Mouse (Mus musculus): ENCODE measurements around the gene Synj2. TPM values are rescaled to one million over a fixed set of nuclear protein-coding genes. Genes with fewer than 3 reads are reported as not detected.
A peak's percentile ranks its signal among the peaks of the same experiment; 100 is the strongest.

Synj2 gene
- polyA plus RNA-seq, 1 experiment from 2014 or later: 3.5 TPM

GRCm38 (mm10) chr17:5998235-5998500 lies 57.1 kb downstream of the Synj2 start:
- ATAC-seq: no peak
- peaks cover 8% of the 10 kb centered on the region; the same call in 1 of the 2 replicates for H3K4me1 ChIP-seq (ENCODE audit: control insufficient read depth, insufficient read depth, low read length)
- H3K9me3 ChIP-seq (ENCODE audit: control insufficient read depth, low read length): no peaks in the 10 kb centered on the region
- no peak overlapping the region for H3K4me3 ChIP-seq (ENCODE audit: low read length)
- no peak overlapping the region for H3K27ac ChIP-seq (ENCODE audit: low read length)
- H3K9ac ChIP-seq (ENCODE audit: low read depth, low read length): no peak overlapping the region
- H3K4me2 ChIP-seq (ENCODE audit: low read depth, low read length): no peak overlapping the region
- no peaks in the 10 kb centered on the region for H3K36me3 ChIP-seq (ENCODE audit: control insufficient read depth, insufficient read depth, low read length)
- H3K27me3 ChIP-seq (replicated peaks; ENCODE audit: control insufficient read depth, insufficient read depth, low read length): no peaks in the 10 kb centered on the region

GRCm38 (mm10) chr17:5999039-5999543 lies 58.0 kb downstream of the Synj2 start:
- WGBS: 73% methylated on average over 5 of the region's 5 CpGs
- Histone ChIP-seq H3K27ac (ENCODE audit: low read length) (no peak overlapping the region), H3K4me1 (ENCODE audit: control insufficient read depth, insufficient read depth, low read length) (peaks cover 8% of the 10 kb centered on the region; the same call in 1 of the 2 replicates), H3K4me2 (ENCODE audit: low read depth, low read length) (no peak overlapping the region), H3K9me3 (ENCODE audit: control insufficient read depth, low read length) (no peaks in the 10 kb centered on the region), H3K9ac (ENCODE audit: low read depth, low read length) (no peak overlapping the region), H3K4me3 (ENCODE audit: low read length) (no peak overlapping the region), H3K36me3 (ENCODE audit: control insufficient read depth, insufficient read depth, low read length) (no peaks in the 10 kb centered on the region), H3K27me3 (replicated peaks; ENCODE audit: control insufficient read depth, insufficient read depth, low read length) (no peaks in the 10 kb centered on the region)
- no peak for ATAC-seq

- no peak overlapping the region for H3K4me3 ChIP-seq (ENCODE audit: low read length)
- H3K36me3 ChIP-seq (ENCODE audit: control insufficient read depth, insufficient read depth, low read length): no peaks in the 10 kb centered on the region
- H3K9me3 ChIP-seq (ENCODE audit: control insufficient read depth, low read length): no peaks in the 10 kb centered on the region
- whole genome bisulfite sequencing: 84% methylated on average over 8 of the region's 8 CpGs
- no peaks in the 10 kb centered on the region for H3K27me3 ChIP-seq (replicated peaks; ENCODE audit: control insufficient read depth, insufficient read depth, low read length)
- no peak overlapping the region for H3K27ac ChIP-seq (ENCODE audit: low read length)
- no peak for ATAC-seq
- peaks cover 17% of the 10 kb centered on the region for H3K4me1 ChIP-seq (ENCODE audit: control insufficient read depth, insufficient read depth, low read length)
- no peak overlapping the region for H3K9ac ChIP-seq (ENCODE audit: low read depth, low read length)
- H3K4me2 ChIP-seq (ENCODE audit: low read depth, low read length): no peak overlapping the region
These were observed 59.8 kb downstream of the Synj2 start for GRCm38 (mm10) chr17:6000864-6001319.

- Histone ChIP-seq H3K9me3 (ENCODE audit: control insufficient read depth, low read length) (no peaks in the 10 kb centered on the region), H3K4me3 (ENCODE audit: low read length) (no peak overlapping the region), H3K27me3 (replicated peaks; ENCODE audit: control insufficient read depth, insufficient read depth, low read length) (no peaks in the 10 kb centered on the region), H3K4me2 (ENCODE audit: low read depth, low read length) (no peak overlapping the region), H3K36me3 (ENCODE audit: control insufficient read depth, insufficient read depth, low read length) (no peaks in the 10 kb centered on the region), H3K27ac (ENCODE audit: low read length) (no peak overlapping the region), H3K4me1 (ENCODE audit: control insufficient read depth, insufficient read depth, low read length) (peaks cover 22% of the 10 kb centered on the region), H3K9ac (ENCODE audit: low read depth, low read length) (no peak overlapping the region)
- 85% methylated on average over 6 of the region's 6 CpGs for WGBS
- no peak for ATAC-seq
These were observed 60.3 kb downstream of the Synj2 start for GRCm38 (mm10) chr17:6001389-6001788.

GRCm38 (mm10) chr17:6001836-6002235 lies 60.8 kb downstream of the Synj2 start:
- Histone ChIP-seq H3K9me3 (ENCODE audit: control insufficient read depth, low read length) (no peaks in the 10 kb centered on the region), H3K27me3 (replicated peaks; ENCODE audit: control insufficient read depth, insufficient read depth, low read length) (no peaks in the 10 kb centered on the region), H3K36me3 (ENCODE audit: control insufficient read depth, insufficient read depth, low read length) (no peaks in the 10 kb centered on the region), H3K4me2 (ENCODE audit: low read depth, low read length) (no peak overlapping the region), H3K9ac (ENCODE audit: low read depth, low read length) (no peak overlapping the region), H3K4me1 (ENCODE audit: control insufficient read depth, insufficient read depth, low read length) (peaks cover 24% of the 10 kb centered on the region), H3K4me3 (ENCODE audit: low read length) (no peak overlapping the region), H3K27ac (ENCODE audit: low read length) (no peak overlapping the region)
- WGBS: 67% methylated on average over 7 of the region's 7 CpGs
- no peak for ATAC-seq

GRCm38 (mm10) chr17:6002563-6002962 lies 61.5 kb downstream of the Synj2 start:
- 94% methylated on average over 6 of the region's 6 CpGs for WGBS
- no peak for ATAC-seq
- Histone ChIP-seq H3K9ac (ENCODE audit: low read depth, low read length) (no peak overlapping the region), H3K4me1 (ENCODE audit: control insufficient read depth, insufficient read depth, low read length) (peaks cover 19% of the 10 kb centered on the region), H3K36me3 (ENCODE audit: control insufficient read depth, insufficient read depth, low read length) (no peaks in the 10 kb centered on the region), H3K9me3 (ENCODE audit: control insufficient read depth, low read length) (no peaks in the 10 kb centered on the region), H3K4me3 (ENCODE audit: low read length) (no peak overlapping the region), H3K27me3 (replicated peaks; ENCODE audit: control insufficient read depth, insufficient read depth, low read length) (no peaks in the 10 kb centered on the region), H3K4me2 (ENCODE audit: low read depth, low read length) (no peak overlapping the region), H3K27ac (ENCODE audit: low read length) (no peak overlapping the region)

GRCm38 (mm10) chr17:6003661-6004060 lies 62.6 kb downstream of the Synj2 start:
- no peaks in the 10 kb centered on the region; the same call in 1 of the 2 replicates for H3K36me3 ChIP-seq (ENCODE audit: control insufficient read depth, insufficient read depth, low read length)
- H3K4me2 ChIP-seq (ENCODE audit: low read depth, low read length): no peak overlapping the region
- no peaks in the 10 kb centered on the region for H3K27me3 ChIP-seq (replicated peaks; ENCODE audit: control insufficient read depth, insufficient read depth, low read length)
- ATAC-seq: no peak
- no peak overlapping the region for H3K4me3 ChIP-seq (ENCODE audit: low read length)
- H3K4me1 ChIP-seq (ENCODE audit: control insufficient read depth, insufficient read depth, low read length): peaks cover 16% of the 10 kb centered on the region
- H3K9ac ChIP-seq (ENCODE audit: low read depth, low read length): no peak overlapping the region
- 92% methylated on average over 6 of the region's 6 CpGs for WGBS
- H3K9me3 ChIP-seq (ENCODE audit: control insufficient read depth, low read length): no peaks in the 10 kb centered on the region
- no peak overlapping the region for H3K27ac ChIP-seq (ENCODE audit: low read length)

- H3K4me2 ChIP-seq (ENCODE audit: low read depth, low read length): no peak overlapping the region
These were observed 64.2 kb downstream of the Synj2 start for GRCm38 (mm10) chr17:6005246-6005637.

GRCm38 (mm10) chr17:6005638-6006471 lies 64.8 kb downstream of the Synj2 start:
- peak overlapping the region; percentile 3; the same call in 1 of the 2 replicates for H3K9ac ChIP-seq (ENCODE audit: low read depth, low read length)
- peaks cover 16% of the 10 kb centered on the region for H3K4me1 ChIP-seq (ENCODE audit: control insufficient read depth, insufficient read depth, low read length)
- 28% methylated on average over 14 of the region's 14 CpGs for WGBS
- H3K36me3 ChIP-seq (ENCODE audit: control insufficient read depth, insufficient read depth, low read length): no peaks in the 10 kb centered on the region; the same call in 1 of the 2 replicates
- peak overlapping the region; percentile 6; the same call in 1 of the 2 replicates for H3K4me2 ChIP-seq (ENCODE audit: low read depth, low read length)
- H3K27me3 ChIP-seq (replicated peaks; ENCODE audit: control insufficient read depth, insufficient read depth, low read length): no peaks in the 10 kb centered on the region
- no peak overlapping the region for H3K4me3 ChIP-seq (ENCODE audit: low read length)
- no peaks in the 10 kb centered on the region for H3K9me3 ChIP-seq (ENCODE audit: control insufficient read depth, low read length)
- ATAC-seq: peak; percentile 63
- H3K27ac ChIP-seq (ENCODE audit: low read length): peak overlapping the region; percentile 79

More at GRCm38 (mm10) chr17:6005246-6005637, 64.2 kb downstream of the Synj2 start:
- 16% methylated on average over 14 of the region's 14 CpGs for WGBS
- peak; percentile 85 for ATAC-seq
- Histone ChIP-seq H3K27ac (ENCODE audit: low read length) (peak overlapping the region; percentile 67), H3K4me1 (ENCODE audit: control insufficient read depth, insufficient read depth, low read length) (peaks cover 16% of the 10 kb centered on the region), H3K36me3 (ENCODE audit: control insufficient read depth, insufficient read depth, low read length) (no peaks in the 10 kb centered on the region; the same call in 1 of the 2 replicates), H3K4me3 (ENCODE audit: low read length) (no peak overlapping the region), H3K27me3 (replicated peaks; ENCODE audit: control insufficient read depth, insufficient read depth, low read length) (no peaks in the 10 kb centered on the region), H3K9me3 (ENCODE audit: control insufficient read depth, low read length) (no peaks in the 10 kb centered on the region), H3K9ac (ENCODE audit: low read depth, low read length) (0 out of 2 replicates have a peak overlapping the region, but pooled peaks have one; percentile 3)
